Mouse (Mus musculus): ENCODE data around the gene Tubgcp2. TPM values are rescaled to one million over a fixed set of nuclear protein-coding genes. Genes with fewer than 3 reads are reported as not detected.

Gene Tubgcp2
- polyA plus RNA-seq, 1 experiment, result 38.5 TPM

DNA sequence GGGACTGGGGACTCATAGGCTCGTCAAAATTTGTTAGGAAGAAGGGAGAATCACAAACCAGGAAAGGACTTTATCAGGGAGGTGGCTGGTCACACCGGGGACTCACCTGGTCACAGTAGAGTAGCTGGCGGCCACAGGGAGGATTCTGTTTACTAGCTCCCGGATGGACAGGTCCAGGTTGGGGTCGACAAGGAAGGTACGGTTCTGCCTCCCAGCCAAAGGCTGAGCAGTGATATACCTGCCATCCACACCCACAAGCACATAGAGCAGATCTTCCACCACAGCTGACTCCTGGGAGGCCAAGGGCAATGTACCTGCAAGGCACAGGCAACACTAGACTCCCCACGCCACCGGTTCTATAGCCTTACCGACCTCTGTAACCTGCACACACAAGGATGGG, 28.7 kb downstream of the Tubgcp2 start:
- no peak for TF ChIP-seq POLR2A (IDR thresholded peaks at IDR 0.05; ENCODE audit: low read depth, low read length)
- TF ChIP-seq CTCF (IDR thresholded peaks at IDR 0.05; ENCODE audit: borderline replicate concordance, insufficient read depth, low read length), result no peak

DNA sequence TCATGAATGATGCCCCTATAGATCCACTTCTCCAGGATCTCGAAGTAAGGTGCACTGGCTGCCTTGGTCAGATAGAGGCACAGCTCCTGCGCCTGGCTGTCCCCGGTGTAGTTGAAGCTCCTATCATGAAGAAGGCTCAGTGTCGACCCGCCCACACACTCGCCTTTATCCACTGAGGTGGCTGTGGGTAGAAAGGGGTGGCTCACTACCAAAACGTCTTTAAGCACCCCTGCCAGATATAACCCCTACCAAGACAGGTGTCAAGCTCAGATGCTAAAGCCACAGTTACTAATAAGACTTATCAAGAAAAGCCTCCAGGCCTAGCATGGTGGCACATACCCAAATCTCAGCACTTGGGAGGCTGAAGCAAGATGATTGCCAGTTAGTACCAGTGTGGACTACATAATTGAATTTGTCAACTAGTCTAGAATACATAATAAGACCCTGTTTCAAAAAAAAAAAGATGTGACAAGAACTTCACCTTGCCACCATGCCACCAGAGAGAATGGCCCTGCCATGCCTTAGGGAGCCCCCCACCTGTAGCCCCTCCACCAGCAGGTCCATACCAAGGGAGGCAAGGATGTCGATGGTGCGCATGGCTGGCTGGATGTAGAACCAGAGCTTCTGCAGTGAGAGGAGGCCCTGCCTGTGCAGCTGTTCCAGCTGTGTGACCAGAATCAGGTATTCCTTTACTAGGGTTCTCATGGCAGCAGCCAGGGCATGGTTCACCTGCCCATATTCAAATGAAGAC, 29.4 kb downstream of the Tubgcp2 start:
- H3K4me3 ChIP-seq (ENCODE audit: insufficient read depth, low read length), result no peak overlapping the region
- TF ChIP-seq CTCF (IDR thresholded peaks at IDR 0.05; ENCODE audit: borderline replicate concordance, insufficient read depth, low read length) (no peak), POLR2A (IDR thresholded peaks at IDR 0.05; ENCODE audit: low read depth, low read length) (no peak)
- H3K4me1 ChIP-seq (ENCODE audit: control insufficient read depth, insufficient read depth, low read length), result no peaks in the 10 kb centered on the region
- no peak overlapping the region for H3K27ac ChIP-seq (ENCODE audit: insufficient read depth, low read length)

More for the DNA sequence above, 28.7 kb downstream of the Tubgcp2 start:
- H3K27ac ChIP-seq (ENCODE audit: insufficient read depth, low read length), result no peak overlapping the region
- H3K4me3 ChIP-seq (ENCODE audit: insufficient read depth, low read length), result no peak overlapping the region
- no peaks in the 10 kb centered on the region for H3K4me1 ChIP-seq (ENCODE audit: control insufficient read depth, insufficient read depth, low read length)

DNA sequence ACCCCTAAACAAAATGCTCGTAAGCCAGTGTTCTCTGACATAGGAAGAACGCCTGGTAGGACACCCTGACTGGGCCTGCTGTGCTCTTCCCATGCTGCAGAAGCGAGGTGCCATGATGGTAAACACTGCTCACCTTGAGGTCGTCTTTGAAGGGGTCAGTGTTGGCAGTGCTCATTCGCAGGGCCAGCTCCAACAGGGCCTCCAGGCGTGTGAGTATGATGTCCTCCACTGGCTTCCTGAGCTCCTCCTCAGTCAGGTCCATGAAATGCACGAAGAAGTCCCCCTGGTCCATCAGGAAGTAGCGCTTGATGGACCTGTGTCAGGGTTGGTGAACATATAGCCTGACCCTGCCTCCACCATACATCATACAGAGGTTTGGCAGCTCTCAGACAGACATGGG, 31.8 kb downstream of the Tubgcp2 start:
- no peaks in the 10 kb centered on the region for H3K4me1 ChIP-seq (ENCODE audit: control insufficient read depth, insufficient read depth, low read length)
- no peak for TF ChIP-seq POLR2A (IDR thresholded peaks at IDR 0.05; ENCODE audit: low read depth, low read length)
- TF ChIP-seq CTCF (IDR thresholded peaks at IDR 0.05; ENCODE audit: borderline replicate concordance, insufficient read depth, low read length), result no peak
- H3K27ac ChIP-seq (ENCODE audit: insufficient read depth, low read length), result no peak overlapping the region
- no peak overlapping the region for H3K4me3 ChIP-seq (ENCODE audit: insufficient read depth, low read length)

DNA sequence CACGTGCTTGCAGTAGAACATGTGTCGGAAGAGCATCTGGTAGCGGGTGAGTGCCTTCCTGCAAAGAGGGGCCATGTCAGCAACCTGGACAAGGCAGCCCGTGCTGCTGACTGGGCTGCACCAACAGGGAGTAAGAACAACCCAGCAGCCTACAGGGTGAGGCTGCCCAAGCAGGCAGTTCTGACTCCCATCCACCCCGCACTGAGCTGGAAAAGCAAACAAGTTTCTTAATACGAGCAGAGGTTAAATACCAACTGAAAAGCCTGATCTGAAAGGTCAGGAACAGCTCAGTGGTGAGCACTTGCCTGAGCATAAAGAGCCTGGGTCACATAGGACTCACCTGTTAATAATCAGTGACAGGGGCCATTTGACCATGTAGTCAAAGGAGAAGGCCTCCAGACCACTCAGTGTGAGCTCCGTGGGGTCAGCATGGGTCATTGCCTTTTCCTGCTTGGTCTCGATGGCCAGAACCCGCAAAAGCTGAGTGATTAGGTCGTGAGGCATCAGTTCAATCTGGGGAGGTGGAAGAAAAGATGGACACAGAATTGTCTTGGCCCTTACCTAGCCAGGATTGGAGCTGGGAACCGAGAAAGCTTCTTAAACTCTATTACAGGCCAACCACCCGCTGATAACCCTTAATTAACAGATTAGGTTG, 35.3 kb downstream of the Tubgcp2 start:
- TF ChIP-seq POLR2A (IDR thresholded peaks at IDR 0.05; ENCODE audit: low read depth, low read length), result no peak
- TF ChIP-seq CTCF (IDR thresholded peaks at IDR 0.05; ENCODE audit: borderline replicate concordance, insufficient read depth, low read length), result no peak
- no peak overlapping the region for H3K27ac ChIP-seq (ENCODE audit: insufficient read depth, low read length)
- H3K4me3 ChIP-seq (ENCODE audit: insufficient read depth, low read length), result no peak overlapping the region
- no peaks in the 10 kb centered on the region for H3K4me1 ChIP-seq (ENCODE audit: control insufficient read depth, insufficient read depth, low read length)

DNA sequence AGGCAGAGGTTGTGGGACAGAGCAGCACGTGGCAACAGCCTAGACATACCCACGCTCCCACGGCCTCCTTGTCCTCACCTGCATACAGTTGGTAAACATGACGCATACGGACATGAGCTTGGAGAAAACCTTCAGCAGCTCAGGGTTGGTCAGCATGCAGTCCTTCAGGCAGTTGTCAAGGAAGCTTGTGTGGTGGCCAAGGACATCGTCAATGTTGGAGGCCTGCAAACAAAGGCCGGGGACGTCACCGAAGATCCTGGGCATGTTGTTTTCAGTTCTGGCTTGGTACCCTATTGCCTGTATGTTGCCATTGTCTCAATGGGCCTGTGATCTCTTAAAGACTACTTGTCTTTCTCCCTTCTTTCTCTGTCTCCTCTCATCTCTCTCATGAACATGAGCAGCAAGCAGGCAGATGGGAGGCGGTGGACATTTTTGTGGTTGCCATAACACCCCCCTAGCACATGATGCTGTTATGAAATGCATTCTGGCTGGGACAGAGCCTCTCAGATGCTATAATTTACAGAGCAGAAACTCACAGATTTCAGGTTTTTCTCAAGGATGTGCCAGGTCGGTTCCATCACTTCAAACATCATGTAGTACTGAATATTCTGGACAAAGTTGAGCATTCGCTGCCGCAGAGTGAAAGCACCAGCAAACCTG, 37.6 kb downstream of the Tubgcp2 start:
- 0 out of 2 replicates have a peak, but pooled peaks cover 2% of the 10 kb centered on the region for H3K4me1 ChIP-seq (ENCODE audit: control insufficient read depth, insufficient read depth, low read length)

DNA sequence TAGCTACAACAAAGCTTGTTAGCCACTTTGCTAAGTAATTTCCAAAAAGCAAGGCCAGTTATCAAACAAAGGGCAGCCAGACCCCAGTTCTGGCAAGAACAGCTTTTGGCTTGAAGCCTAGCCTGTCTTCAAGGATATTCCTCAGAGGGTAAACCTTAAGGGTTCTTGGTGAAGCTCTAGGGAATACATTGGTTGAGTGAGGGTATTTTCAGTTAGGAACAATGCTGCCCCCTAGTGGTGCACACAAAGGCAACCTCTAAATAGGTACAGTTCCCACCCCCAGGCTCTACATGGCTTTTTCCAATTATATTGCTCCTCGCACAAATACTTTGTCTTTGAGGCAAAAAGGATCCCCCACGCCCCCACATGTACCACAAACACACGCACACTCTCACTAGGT, 41.8 kb downstream of the Tubgcp2 start:
- peaks cover 7% of the 10 kb centered on the region for H3K4me1 ChIP-seq (ENCODE audit: control insufficient read depth, insufficient read depth, low read length)
- no peak overlapping the region for H3K27ac ChIP-seq (ENCODE audit: insufficient read depth, low read length)
- no peak overlapping the region for H3K4me3 ChIP-seq (ENCODE audit: insufficient read depth, low read length)
- TF ChIP-seq CTCF (IDR thresholded peaks at IDR 0.05; ENCODE audit: borderline replicate concordance, insufficient read depth, low read length), result 0 out of 2 replicates have a peak, but pooled peaks have one; percentile 11
- TF ChIP-seq POLR2A (IDR thresholded peaks at IDR 0.05; ENCODE audit: low read depth, low read length), result no peak

More for the DNA sequence above, 37.6 kb downstream of the Tubgcp2 start:
- no peak overlapping the region for H3K4me3 ChIP-seq (ENCODE audit: insufficient read depth, low read length)
- H3K27ac ChIP-seq (ENCODE audit: insufficient read depth, low read length), result no peak overlapping the region
- TF ChIP-seq CTCF (IDR thresholded peaks at IDR 0.05; ENCODE audit: borderline replicate concordance, insufficient read depth, low read length) (no peak), POLR2A (IDR thresholded peaks at IDR 0.05; ENCODE audit: low read depth, low read length) (no peak)

DNA sequence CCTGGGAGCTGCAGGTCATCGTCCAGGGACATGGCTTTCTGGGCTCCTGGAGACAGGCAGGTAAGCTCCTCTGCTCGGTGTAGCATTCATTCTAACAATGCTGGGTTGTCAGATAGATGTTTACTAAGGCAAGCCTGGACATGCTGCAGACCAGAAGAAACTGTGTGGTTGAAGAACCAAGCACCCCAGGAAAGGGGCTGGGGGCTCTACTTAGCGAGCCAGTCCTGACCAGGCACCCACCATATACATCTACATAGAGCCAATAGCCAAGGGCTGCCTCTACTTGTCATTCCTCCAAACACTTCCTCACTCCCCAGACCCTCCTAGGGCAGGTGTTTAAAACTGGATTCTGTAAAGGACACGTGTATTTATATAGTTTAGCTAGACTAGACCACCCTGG, 42.3 kb downstream of the Tubgcp2 start:
- Histone ChIP-seq H3K4me3 (ENCODE audit: insufficient read depth, low read length) (no peak overlapping the region), H3K27ac (ENCODE audit: insufficient read depth, low read length) (no peak overlapping the region), H3K4me1 (ENCODE audit: control insufficient read depth, insufficient read depth, low read length) (peaks cover 7% of the 10 kb centered on the region)
- TF ChIP-seq CTCF (IDR thresholded peaks at IDR 0.05; ENCODE audit: borderline replicate concordance, insufficient read depth, low read length) (no peak), POLR2A (IDR thresholded peaks at IDR 0.05; ENCODE audit: low read depth, low read length) (no peak)

DNA sequence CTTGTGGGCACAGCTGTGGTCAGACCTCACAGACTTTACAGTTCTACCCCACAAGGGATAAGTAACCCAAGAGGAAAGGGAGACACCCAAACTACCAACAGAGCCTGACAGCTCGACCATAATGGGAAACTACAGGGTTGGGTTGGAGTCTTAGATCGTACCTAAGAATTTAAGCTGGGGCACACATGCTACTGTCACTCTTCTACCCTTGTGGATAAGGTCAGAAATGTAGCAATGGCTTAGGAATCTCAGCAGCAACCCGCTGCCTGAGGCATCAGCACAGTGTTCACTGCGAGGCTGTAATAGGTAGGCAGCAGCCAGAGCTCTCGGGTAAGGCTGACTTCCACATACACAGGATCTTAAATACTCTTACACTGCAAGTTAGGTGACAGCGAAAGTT, 42.9 kb downstream of the Tubgcp2 start:
- H3K4me3 ChIP-seq (ENCODE audit: insufficient read depth, low read length), result no peak overlapping the region
- no peak for TF ChIP-seq POLR2A (IDR thresholded peaks at IDR 0.05; ENCODE audit: low read depth, low read length)
- no peak for TF ChIP-seq CTCF (IDR thresholded peaks at IDR 0.05; ENCODE audit: borderline replicate concordance, insufficient read depth, low read length)
- peaks cover 7% of the 10 kb centered on the region for H3K4me1 ChIP-seq (ENCODE audit: control insufficient read depth, insufficient read depth, low read length)
- H3K27ac ChIP-seq (ENCODE audit: insufficient read depth, low read length), result no peak overlapping the region

DNA sequence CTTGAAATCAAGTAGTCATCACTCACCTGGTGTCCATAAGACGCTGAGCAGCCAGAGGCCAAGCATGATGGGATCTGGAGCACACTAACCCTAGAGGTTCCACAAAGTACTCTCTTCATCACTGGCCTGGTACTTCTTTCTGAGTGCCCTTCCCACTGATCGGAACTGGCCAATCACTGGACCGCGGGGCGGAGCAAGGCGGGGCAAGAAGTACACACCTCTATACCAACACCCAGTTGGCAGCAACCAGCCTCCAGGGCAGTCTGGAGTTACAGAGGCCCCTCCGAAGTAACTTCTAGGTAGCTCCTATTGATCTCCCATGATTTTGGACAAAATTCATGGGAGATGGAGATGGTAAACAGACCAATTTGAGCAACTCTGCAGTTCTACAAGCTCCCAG, 44.1 kb downstream of the Tubgcp2 start, which contains the start of gene Adam8:
Gene Adam8 (minus strand): TSS at position 157 of the 400 bp plus-strand sequence.
- Histone ChIP-seq H3K4me3 (ENCODE audit: insufficient read depth, low read length) (no peak within 1 kb of the TSS), H3K27ac (ENCODE audit: insufficient read depth, low read length) (no peak within 1 kb of the TSS), H3K4me1 (ENCODE audit: control insufficient read depth, insufficient read depth, low read length) (peaks cover 7% of the 10 kb centered on the region)
- TF ChIP-seq POLR2A (IDR thresholded peaks at IDR 0.05; ENCODE audit: low read depth, low read length), result no peak
- no peak for TF ChIP-seq CTCF (IDR thresholded peaks at IDR 0.05; ENCODE audit: borderline replicate concordance, insufficient read depth, low read length)
